Mouse (Mus musculus): ENCODE data around the gene Krt14.
"Not testable (repeated sequence)": the region's sequence is repeated elsewhere in the genome, so short reads cannot be mapped to it uniquely, and the experiment has no call there.

Krt14 gene

GRCm38 (mm10) chr11:100207498-100207897 lies at the start of gene Krt14:
Krt14 (minus strand) TSS chr11:100207548.
- DNase-seq (ENCODE audit: low spot score in 2 of 2): no peak

DNA sequence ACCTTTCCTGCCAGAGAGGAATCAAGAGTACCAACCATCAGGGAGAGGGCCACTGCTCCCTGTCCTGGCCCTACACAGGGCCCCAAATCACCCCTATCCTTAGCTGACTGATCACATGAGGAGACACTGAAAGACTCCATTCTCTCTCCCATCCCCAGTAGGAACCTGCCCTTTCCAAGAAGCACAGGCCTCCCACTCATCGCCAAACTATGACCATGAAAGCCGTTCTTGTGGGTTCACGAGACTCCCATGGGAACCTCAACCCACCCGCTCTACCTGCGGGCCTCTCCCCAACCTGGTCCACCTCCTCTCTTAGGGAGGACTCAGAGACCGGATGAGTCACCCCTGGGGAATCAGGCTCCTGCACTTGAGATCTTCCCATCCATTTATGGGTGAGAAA lies 48.2 kb upstream of the Krt14 start:
- no peak for DNase-seq (ENCODE audit: low spot score in 2 of 2)

DNA sequence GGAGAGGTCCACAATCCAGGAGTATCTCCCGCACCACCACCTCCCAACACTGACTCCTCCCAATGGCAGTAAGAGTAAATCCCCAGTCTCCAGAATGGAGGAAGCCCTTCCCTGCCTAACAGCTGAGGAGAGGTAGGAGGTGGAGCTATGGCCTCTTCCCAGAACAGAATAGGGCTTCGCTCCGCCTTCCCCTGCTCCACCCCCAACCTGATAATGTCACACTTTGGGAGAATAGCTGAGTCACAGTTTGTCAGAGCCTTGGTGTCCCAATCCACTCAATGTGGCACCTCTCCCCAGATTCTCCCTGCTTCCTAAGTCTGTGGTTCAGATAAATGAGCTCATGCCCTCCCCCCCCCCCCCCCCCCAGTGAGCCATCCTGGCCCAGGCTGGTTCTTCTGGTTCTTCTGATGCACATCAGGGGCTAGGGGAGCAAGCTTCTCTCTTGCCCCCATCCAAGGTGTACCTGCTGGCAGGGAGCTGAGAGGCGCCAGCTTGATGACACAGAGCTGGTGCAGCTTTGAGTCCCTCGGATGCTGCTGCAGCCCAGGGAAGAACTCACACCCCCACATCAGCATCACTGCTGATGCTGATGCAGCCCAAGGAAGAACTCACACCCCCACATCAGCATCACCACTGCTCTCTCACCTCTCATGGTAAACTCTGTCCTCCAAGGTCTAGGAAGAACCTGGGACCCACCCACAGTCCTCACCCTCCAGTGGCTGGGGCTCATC lies 47.2 kb upstream of the Krt14 start:
- no peak for DNase-seq (ENCODE audit: low spot score in 2 of 2)

- DNase-seq (ENCODE audit: low spot score in 2 of 2): no peak
Measured at GRCm38 (mm10) chr11:100248852-100249465, 41.6 kb upstream of the Krt14 start, which contains the start of gene Krt16. Krt16 (minus strand) TSS chr11:100248902.

- DNase-seq (ENCODE audit: low spot score in 2 of 2): not testable (repeated sequence)
Measured at GRCm38 (mm10) chr11:100246471-100246870, 39.1 kb upstream of the Krt14 start.

- DNase-seq (ENCODE audit: low spot score in 2 of 2): not testable (repeated sequence)
Measured at GRCm38 (mm10) chr11:100240272-100240671, 32.9 kb upstream of the Krt14 start.

DNA sequence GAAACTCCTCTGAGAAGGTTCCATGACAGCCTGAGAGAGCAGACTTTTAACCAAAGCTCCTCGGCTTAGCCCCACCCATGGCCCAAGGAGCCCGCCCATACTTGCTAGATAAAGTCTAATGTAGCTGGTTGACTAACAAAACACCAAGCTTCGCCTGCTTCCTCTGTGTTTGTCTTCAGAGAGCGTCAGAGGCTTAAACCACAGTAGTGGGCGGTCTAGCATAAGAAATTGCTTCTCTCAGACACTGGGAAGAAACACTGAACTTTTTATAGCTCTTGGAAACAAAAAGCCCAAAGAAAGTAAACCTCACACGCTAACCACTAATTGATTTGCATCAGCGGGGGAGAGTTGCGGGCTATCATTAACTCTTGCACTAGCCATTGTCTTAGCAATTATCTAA lies 14.4 kb upstream of the Krt14 start:
- DNase-seq (ENCODE audit: low spot score in 2 of 2): no peak

DNA sequence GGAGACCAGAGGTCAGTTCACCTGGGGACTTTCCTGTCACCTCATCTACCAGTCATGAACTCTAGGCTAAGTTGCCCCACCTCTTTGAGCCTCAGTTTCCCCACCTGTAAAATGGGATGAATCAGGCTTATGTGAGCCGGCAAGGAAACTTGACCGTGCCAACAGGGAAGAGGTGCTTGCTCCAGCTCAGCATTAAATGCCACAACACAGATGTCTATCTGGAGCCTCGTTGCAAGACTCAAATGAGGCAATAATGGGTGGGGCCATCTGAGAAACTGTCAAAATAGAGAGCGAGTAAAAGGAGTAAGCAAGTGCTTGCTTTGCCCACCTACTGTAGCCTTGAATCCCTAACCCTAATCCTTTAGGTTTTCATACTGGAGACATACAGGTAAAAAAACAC lies 12.0 kb upstream of the Krt14 start:
- no peak for DNase-seq (ENCODE audit: low spot score in 2 of 2)

- DNase-seq (ENCODE audit: low spot score in 2 of 2): no peak
Measured at GRCm38 (mm10) chr11:100208542-100208941, 1.2 kb upstream of the Krt14 start.

GRCm38 (mm10) chr11:100203448-100203847 lies 3.9 kb downstream of the Krt14 start:
- no peak for DNase-seq (ENCODE audit: low spot score in 2 of 2)

- no peak for DNase-seq (ENCODE audit: low spot score in 2 of 2)
Measured at GRCm38 (mm10) chr11:100202906-100203305, 4.4 kb downstream of the Krt14 start.

DNA sequence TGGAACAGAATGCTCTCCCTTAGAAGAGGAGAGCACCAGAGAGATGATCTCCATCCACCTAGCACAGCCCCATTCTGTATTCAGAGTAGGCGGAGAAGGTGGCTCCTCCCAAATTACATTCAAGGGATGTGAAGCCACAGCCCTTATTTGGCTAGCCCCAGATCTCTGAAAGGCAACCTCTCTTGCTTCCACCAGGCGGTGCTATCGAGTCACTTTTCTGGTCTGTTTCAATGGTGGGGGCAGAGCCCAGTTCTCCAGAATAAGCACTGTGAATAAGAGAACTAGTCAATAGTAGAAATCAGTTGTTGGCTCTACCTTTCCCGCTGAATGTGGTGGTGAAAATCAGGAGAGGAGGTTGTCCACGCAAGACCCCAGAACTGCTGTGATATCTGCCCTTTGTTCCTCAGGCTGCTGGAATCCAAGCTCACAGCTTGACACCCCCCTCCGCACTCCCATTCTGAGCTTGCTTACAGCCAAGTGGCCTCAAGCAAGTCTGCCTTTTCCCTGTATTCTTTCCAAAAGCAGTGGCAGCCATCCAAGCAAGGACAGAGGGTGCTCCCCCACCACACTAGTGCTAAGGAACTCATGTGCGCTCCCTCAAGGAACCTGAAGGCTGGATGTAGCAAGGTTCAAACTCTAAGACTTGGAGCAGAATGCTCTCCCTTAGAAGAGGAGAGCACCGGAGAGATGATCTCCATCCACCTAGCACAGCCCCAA lies 7.1 kb downstream of the Krt14 start:
- DNase-seq (ENCODE audit: low spot score in 2 of 2): no peak

DNA sequence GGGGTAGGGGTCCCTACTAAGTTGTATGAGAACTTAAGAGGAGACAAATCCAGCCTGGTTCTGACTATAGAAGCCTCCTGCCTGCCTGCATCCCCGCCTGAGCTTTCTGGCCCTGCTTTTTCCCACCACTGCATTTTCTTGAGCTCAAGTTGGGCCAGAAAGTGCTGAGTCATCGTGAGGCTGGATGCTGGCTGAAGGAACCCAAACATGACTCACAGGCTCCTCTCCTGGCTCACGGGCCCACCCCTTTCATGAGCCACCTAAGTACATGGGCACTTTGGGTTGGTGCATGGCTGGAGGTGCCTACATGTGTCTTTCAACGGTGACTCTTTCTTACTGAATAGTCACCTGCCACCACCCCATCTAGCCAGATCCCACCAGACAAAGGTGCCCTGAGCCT lies 8.7 kb downstream of the Krt14 start:
- no peak for DNase-seq (ENCODE audit: low spot score in 2 of 2)

DNA sequence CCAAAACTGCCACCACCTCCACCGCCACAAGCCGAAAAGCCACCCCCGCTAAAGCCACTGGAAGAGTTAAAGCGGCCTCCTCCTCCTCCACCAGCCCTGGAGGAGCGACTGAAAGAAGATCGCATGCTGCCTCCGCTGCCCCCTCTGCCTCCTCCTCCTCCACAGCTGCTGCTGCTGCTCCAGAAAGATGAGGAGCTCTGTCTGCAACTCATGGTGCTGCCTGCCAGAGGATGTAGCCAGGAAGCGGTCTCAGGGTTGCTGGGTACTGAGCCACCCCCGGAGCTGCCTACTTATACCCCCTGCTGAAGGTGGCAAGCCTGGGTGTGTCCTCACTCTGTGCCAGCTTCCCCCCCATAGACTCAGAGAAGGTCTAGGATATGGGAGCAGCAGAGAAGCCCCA lies 14.4 kb downstream of the Krt14 start, which contains the start of gene Krt9:
TSS of gene Krt9 (minus strand) at position 255 of the 400 bp plus-strand sequence.
- no peak for DNase-seq (ENCODE audit: low spot score in 2 of 2)

DNA sequence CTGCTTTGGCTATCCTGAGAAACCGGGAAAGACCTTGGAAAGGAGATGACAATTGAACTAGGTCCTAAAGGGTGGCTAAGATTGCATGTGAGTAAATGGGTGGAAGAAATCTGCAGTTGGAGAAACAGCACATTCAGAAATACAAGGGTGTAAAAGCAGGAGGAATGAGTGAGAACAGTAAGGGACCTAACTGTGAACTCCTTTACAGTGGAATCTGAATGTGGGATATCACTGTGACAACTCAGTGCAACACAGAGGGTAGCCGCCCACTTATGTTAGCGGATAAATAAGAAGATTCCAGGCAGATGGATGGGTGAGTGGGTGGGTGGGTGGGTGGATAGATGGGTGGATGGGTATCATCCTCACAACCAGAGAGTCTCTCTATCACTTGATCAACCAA lies 15.5 kb downstream of the Krt14 start:
- no peak for DNase-seq (ENCODE audit: low spot score in 2 of 2)

DNA sequence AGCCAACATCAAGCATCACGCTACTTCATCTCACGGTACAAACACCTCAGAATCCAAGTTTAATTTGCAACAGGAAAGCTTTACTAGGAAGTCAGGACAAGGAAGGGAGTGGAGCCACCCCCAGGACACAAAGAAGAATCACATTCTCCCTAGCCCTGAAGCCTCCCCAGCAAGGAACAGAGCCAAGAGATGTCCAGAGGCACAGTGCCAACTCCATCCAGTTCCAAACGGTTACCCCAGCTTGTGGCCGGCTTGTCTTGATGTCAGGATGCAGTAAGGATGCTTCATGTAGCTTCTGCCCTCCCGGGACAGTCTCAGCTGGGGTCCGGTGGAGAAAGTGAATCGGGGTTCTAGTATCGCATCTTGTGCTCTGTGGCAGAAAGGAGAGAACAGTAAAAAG lies 20.6 kb downstream of the Krt14 start:
- no peak for DNase-seq (ENCODE audit: low spot score in 2 of 2)

- DNase-seq (ENCODE audit: low spot score in 2 of 2): no peak
Measured at GRCm38 (mm10) chr11:100181725-100182124, 25.6 kb downstream of the Krt14 start.

DNA sequence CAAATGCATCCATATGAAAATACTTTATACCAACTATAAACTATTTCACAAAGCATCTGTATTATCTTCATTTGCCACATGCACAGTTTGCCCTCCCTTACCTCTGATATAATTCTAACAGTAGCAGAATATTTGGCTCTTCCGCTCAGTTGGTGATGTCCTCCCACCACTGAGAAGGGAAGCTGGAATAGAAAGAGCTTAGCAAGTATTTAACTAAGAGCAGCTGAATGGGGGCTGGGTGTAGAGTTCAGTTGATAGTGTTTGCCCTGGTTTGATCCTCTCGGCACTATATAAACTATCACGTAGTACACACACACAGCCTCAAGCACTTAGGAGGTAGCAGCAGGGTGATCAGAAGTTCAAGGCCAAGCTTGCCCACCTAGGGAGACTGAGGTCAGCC lies 28.1 kb downstream of the Krt14 start:
- no peak for DNase-seq (ENCODE audit: low spot score in 2 of 2)

DNA sequence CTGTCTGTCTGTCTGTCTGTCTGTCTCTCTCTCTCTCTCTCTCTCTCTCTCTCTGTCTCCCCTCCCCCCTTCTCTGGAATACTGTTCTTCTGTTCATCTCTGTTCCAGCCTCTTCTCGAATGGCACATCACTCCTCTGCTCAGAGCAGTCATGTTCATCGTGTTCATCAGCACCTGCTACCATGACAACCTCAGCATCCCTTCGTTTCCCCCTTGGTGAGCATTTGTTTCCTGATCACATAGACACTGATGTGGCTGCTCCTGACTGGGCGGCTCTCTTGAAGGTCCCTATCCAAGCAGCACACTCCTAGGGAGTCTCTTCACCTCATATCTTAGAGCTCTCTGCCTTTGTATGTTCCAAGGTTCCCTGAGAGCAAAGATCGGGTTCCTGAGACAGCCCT lies 29.0 kb downstream of the Krt14 start:
- DNase-seq (ENCODE audit: low spot score in 2 of 2): no peak

DNA sequence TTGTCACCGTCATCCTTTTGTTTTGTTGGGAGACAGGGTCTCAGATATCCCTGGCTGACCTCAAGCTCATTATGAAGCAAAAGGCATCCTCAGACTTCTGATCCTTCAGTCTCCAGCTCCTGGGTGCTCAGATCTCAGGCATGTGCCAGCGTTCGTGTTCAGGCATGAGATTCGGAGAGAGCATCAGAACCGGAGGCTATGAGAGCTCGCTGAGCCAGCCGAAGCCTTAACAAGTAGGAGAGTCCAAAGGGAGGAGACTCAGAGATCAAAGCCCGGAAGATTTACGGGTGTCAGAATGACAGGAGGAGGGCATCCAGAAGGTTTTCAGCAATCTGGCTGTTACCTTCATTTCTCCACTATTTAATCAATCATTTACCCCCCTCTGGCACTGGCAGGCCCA lies 30.6 kb downstream of the Krt14 start:
- no peak for DNase-seq (ENCODE audit: low spot score in 2 of 2)

GRCm38 (mm10) chr11:100168765-100169762 lies 38.3 kb downstream of the Krt14 start:
- DNase-seq (ENCODE audit: low spot score in 2 of 2): peak in 1 of 2 experiments; percentile 2

Measured in spleen, postnatal 36 days (tissue).